Mouse (Mus musculus) NIH3T3 (cell line): ENCODE measurements at regions not wholly inside any gene's neighbourhood (a gene's known extent, or its start where the extent isn't known, plus 50 kb on each side); places are given as distances from the start of the nearest gene placed in this dataset.
A peak's percentile ranks its signal among the peaks of the same experiment; 100 is the strongest.
"Not testable (repeated sequence)": the region's sequence is repeated elsewhere in the genome, so short reads cannot be mapped to it uniquely, and the experiment has no call there.

Experiments
- DNase-seq: peaks from one replicate; pipeline ENCODE4 v3.0.0-alpha.2; 2012; ENCODE audit warnings: low read depth

- DNase-seq, result no peak
Measured at GRCm38 (mm10) chr9:86092998-86093397, 250.8 kb downstream of the Tpbg start.

DNA sequence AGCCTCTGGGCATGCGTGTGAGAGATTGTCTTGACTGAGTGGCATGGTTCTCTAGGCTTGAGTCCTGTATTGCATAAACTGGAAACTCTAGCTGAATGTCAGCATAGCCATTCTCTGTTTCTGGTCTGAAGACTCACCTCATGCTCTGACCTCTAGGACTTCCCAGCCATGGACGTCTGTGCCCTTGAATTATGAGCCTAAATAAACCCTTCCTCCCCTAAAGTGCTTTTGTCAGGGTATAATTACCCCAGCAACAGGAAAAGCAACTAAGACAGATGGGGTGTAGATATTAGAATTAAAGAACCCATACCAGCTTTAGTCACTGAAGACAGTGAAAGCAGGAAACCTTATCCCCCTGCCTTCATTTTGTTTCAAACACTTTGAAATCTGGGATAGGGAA is 253.3 kb downstream of the Tpbg start:
- DNase-seq, result no peak

- DNase-seq, result no peak
Measured at GRCm38 (mm10) chr9:86096246-86096645, 254.1 kb downstream of the Tpbg start.

GRCm38 (mm10) chr9:86099325-86099724 is 257.1 kb downstream of the Tpbg start:
- DNase-seq, result no peak

GRCm38 (mm10) chr9:86101360-86102086 is 259.3 kb downstream of the Tpbg start:
- no peak for DNase-seq

DNA sequence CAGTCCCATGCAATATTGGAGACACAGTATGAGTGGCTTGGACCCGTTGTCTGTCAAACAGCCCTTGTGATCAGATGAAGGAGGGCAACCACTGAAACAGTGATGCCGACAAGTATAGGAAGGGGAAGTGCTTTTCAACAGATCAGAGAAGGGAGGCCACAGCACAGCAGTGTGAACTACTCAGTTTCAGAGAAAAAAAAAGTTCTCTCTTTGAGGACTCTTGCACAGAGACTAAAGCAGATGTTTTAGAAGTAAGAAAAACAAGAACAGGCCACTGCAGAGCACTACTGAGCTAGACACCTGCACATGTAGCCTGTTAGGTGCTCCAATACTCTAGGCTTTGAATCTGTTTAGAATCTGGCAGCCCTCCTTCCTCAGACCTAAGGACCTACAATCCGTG is 261.4 kb downstream of the Tpbg start:
- no peak for DNase-seq

DNA sequence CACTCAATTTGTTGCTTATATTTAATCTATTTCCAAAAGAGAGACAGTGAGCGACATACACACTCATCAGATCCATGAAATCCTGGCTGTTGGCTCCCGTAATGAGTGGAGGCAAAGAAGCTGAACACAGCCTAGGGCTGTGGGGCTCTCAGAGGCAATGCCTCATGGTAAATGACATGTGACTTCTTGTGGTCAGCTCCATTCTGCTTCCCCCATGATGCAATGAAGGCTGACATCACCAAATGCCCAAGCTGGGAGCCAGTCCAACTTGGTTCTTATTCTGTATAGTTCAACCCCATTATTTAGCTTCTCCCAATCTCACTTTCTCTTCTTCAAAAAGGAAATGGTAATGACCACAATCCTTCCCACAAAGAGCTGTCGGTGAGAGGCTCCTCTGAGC is 262.5 kb downstream of the Tpbg start:
- DNase-seq, result peak; percentile 53

DNA sequence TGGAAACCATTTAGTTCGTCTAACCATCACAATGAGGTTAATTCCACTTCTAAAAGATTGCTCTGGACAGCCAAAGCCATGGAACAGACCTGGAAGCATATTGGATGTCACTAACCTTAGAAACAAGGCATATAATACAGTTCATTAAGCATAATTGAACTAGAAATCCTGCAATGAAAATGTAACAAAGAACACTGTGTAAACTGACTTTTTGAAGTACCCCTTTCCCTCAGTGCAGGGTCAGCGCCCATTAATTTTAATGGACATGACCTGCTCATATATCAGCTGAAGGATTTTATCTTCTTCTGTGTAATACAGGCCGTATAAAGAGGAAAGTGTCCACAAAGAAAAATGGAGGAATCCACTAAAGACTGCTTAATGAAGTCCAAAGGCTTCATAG is 263.7 kb downstream of the Tpbg start:
- no peak for DNase-seq

DNA sequence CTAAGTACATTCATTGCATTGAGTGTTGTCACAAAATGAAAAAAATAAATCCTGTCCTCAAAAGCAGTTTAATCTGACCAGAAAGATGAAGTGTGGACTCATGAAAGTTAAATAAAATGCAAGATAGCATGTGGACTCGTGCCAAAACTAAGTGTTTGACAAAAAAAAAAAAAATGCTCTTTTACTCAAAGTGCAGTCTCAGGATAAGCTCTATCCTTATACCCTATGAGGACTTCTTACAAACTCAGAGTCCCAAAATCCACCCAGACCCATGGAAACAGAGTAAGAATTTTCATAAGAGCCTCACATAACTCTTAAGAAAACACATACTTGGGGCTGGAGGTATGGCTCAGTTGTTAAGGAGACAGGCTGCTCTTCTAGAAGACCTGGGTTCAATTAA is 267.7 kb downstream of the Tpbg start:
- no peak for DNase-seq

DNA sequence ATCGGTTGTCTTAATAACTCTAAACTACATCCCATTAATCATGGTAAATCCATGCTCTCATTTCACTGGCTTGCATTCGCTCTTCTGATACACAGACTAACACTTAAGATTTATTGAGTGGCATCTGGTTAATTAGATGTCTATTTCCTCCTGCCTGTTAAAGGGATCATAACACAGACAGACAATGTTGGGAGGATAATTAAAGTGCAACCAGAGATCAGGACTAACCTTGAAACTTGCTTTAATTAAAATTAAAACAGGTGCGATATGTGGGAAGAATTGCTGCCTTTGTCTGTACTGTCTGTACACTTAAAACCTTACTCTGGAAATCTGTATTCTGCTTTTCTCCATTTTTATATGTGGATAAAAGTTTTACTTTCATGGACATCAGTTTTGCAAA is 277.2 kb downstream of the Tpbg start:
- DNase-seq, result no peak

- DNase-seq, result not testable (repeated sequence)
Measured at GRCm38 (mm10) chr9:86135617-86136016, 293.4 kb downstream of the Tpbg start.

- DNase-seq, result no peak
Measured at GRCm38 (mm10) chr9:86145903-86146302, 303.7 kb downstream of the Tpbg start.

DNA sequence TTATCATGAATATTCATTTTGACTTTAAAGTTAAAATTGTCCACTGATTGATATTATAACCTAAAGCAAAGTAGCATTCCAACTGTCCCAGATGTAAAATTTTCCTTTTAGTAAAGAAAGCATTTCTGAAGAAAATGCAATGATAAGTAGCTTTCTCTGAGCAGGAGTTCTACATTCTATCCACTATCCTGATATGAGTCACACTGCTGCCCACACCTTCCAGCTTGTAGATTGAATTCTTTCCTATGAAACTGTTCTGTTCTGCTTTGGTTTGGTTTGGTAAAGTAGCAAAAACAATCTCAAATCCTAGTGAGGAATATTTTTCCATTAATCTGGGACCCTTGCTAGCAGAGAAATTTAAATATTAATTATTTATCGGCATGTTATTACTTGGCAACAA is 304.4 kb downstream of the Ube2cbp start:
- no peak for DNase-seq

GRCm38 (mm10) chr9:86166362-86167067 is 298.2 kb downstream of the Ube2cbp start:
- DNase-seq, result no peak

DNA sequence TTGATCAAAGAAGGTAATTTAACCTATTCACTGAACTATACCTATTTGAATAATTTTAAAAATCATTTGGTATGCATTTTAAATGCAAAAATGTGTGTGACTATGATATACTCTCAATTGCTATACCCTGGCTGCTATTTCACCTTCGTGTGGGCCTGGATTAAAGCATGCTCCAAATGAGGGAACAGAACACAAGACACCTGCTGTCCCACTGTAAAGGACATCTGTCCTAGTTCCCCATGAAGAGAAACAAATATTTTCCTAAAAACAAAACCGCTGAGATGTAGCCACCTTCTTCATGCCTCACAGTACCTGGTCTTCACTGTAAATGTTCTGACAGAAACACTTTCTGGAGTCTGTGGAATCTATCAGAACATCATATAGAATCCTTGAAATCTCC is 294.0 kb downstream of the Ube2cbp start:
- no peak for DNase-seq

DNA sequence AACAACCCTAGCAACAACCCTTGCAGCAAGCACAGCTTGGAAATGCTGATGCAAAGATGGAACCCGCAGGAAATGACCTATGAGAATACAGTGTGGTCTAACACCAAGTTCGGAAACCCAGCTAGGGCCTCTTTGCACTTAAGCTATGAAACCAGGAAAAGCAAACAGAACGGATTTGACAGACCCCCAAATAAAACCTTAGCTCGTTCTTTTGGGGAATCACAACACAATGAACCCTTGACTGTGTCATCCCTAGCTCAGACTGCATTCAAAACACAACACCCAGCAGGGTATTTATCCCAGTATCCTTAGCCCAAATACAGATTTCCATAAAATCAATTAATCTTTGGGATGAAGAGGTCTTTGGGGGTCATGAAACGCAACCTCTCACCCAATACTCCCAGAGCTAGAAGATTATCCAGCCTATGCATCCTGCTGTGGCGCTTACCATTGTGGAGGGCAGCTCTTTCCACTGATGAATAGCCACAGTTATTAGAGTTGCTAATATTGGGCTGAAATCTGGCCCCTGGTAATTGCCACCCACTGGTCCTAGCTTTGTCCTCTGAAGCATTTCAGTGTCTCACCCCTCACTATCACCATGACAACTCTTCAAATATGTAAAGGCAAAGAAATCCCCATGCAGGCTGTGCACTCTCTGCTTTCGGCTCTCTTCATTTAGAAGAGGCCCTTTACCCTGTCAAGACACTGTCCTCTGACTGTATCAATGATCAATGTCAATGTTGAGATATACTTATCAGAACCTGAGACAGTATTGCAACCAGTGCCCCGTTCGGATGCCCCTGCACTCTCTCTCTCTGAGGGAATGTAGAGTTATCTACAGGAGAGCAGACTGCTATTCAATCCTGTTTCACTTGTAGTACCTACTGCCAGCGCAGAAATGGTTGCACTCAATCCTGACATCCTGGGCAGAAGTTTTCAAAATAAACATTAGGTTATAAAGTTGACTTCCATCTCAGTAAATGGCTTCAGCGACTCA is 277.7 kb downstream of the Ube2cbp start:
- no peak for DNase-seq

GRCm38 (mm10) chr9:86188873-86189272 is 275.9 kb downstream of the Ube2cbp start:
- no peak for DNase-seq

DNA sequence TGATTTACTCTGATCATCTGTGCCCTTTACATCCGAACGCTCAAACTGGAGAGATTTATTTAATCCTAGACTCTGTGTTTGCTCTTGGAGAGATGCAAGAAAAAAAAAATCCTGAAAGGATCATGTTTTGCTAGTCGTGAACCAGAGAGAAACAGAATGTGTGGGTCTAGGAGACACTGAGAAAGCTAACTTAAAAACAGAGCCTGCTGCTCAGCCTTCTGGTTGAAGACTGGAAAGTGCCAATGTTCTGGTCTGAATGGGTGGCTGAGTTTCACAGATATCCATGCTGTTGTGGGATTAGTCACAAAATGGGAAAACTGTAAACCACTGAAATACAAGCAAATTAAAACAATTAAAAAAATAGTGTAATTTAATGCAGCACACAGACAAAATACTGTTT is 259.7 kb downstream of the Ube2cbp start:
- DNase-seq, result no peak

DNA sequence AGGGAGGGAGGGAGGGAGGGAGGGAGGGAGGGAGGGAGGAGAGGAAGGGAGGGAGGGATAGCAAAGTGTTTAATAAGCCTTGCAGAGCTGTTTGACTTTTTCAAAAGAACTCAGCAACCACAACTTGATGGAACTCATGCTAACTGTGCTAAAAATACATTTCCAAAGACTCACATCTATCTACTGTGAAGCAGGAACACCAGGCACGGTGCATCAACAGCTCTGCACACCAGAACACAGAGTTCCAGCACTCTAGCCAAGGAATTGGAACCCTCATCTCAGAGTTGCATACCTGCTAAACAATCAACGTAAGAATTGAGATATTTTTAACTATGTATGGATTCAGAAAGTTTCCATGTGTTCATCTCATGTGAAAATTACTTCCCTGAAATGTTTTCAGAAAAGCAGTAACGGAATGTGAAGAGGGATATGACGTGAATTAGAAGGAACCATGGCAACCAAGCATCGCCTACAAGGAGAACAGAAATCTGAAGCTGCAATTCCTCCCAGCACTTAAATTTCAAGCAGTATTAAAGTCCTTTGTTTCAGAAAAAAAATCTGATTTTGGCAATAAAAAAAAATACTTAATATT is 256.3 kb downstream of the Ube2cbp start:
- DNase-seq, result no peak

DNA sequence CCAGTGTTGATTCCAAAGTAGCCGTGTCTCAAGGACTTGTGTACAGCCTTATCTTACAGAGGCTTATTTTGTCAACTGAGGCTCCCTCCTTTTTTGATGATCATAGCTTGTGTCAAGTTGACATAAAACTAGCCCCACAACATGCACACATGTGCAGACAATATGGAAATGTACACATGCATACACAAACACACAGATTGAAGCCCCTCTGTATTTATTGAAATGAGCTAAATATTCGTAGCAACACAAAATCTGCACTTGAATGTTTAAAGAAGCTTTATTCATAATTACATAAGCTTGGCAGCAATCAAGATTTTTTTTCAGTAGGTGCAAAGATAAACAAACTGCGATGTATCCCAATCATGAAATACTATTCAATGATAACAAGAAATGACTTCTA is 253.5 kb downstream of the Ube2cbp start:
- no peak for DNase-seq

- no peak for DNase-seq
Measured at GRCm38 (mm10) chr9:86219669-86220068, 245.1 kb downstream of the Ube2cbp start.

GRCm38 (mm10) chr9:86224530-86224929 is 240.2 kb downstream of the Ube2cbp start:
- DNase-seq, result no peak
